Mouse (Mus musculus) erythroblast, embryonic 14.5 days (primary cell): ENCODE results near the gene Tbx6. TPM values are rescaled to one million over a fixed set of nuclear protein-coding genes. Genes with fewer than 3 reads are reported as not detected.

ENCODE experiments used
- H3K27me3 ChIP-seq: 2 replicates; pipeline ENCODE4 v1.6.1; 2012; ENCODE audit warnings: inconsistent platforms; ENCODE audit not compliant: control insufficient read depth
- H3K36me3 ChIP-seq: 2 replicates; pipeline ENCODE4 v1.6.1; 2012; ENCODE audit warnings: mild to moderate bottlenecking, inconsistent platforms; ENCODE audit not compliant: control insufficient read depth
- H3K4me1 ChIP-seq: 2 replicates; pipeline ENCODE4 v1.6.1; 2012; ENCODE audit warnings: inconsistent platforms; ENCODE audit not compliant: control insufficient read depth
- H3K4me3 ChIP-seq: replicated peaks from 2 replicates; pipeline ENCODE3; 2012; ENCODE audit warnings: moderate library complexity, mild to moderate bottlenecking, inconsistent platforms
- H3K9me3 ChIP-seq: 2 replicates; pipeline ENCODE4 v1.6.1; 2012; ENCODE audit warnings: low read length, inconsistent platforms, mixed read lengths; ENCODE audit not compliant: control insufficient read depth
- GATA1 ChIP-seq: IDR thresholded peaks from 2 replicates; pipeline ENCODE4 v1.6.1; 2012; ENCODE audit warnings: low read length, inconsistent platforms, mixed read lengths
- TAL1 ChIP-seq: IDR thresholded peaks from 3 replicates; pipeline ENCODE4 v1.6.1; 2012; ENCODE audit warnings: low read length, inconsistent platforms, mixed read lengths
- polyA plus RNA-seq: library from polyadenylated mRNA; stranded (reverse); fragments of >175 nt; gene quantifications from 2 replicates; pipeline ENCODE4 v1.2.3, GENCODE M21; 2012

Gene Tbx6
- polyA plus RNA-seq, 1 experiment, result 3.6 TPM

DNA sequence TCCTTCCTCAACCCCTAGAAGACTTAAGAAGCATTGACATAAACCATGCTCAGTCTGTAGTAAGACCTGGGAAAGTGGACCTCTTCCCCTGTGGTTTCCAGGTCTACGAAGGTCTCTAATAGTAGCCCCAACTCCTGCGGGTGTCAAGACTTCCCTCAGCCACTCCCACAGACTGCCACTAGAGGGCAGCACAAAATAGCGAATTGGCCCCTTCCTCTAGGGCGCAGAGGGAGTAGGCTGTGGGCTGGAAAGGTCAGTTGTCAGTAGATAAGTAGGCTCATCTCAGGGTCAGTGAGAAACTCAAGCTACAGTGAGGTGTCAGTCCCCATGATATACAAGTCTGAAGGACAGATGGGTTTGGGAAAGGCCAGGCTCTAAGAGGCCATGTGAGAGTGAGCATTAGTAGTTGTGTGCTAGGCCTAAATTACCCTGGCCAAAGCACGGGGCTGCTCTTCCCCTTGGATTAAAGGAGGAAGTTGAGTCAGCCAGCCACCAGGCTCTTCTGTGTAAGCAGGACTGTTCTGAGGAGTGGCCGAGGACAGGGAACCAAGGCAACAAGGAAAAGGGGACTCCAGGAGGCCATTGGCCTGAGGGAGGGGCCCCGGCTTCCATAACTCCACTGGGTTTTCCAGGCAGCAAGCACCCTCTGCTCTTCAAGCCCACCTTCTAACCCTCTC, 40.7 kb downstream of the Tbx6 start:
- Histone ChIP-seq H3K9me3 (peaks cover 6% of the 10 kb centered on the region), H3K4me1 (peaks cover 5% of the 10 kb centered on the region), H3K27me3 (peaks cover 42% of the 10 kb centered on the region), H3K36me3 (no peaks in the 10 kb centered on the region), H3K4me3 (no peak overlapping the region)
- no peak for TF ChIP-seq TAL1
- no peak for TF ChIP-seq GATA1

DNA sequence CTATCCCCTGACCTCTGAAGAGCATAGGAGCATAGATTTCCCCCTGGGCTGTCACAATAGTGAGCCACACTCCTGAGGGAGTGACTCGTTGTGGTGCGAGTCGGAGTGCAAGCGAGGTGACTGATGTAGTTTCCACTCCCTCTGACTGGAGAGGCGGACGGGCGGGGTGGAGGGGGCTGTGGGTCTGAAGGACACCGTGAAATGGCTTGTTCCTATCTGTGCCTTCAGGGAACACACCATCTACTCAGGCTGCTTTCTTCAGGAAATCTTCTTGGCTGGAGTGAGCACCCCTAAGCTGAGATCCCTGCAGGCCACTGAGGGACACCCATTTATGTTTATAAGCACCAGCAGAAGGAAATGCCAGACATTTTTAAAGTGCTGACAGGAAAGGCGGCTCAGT, 41.5 kb downstream of the Tbx6 start:
- Histone ChIP-seq H3K4me3 (no peak overlapping the region), H3K9me3 (peaks cover 6% of the 10 kb centered on the region), H3K4me1 (peaks cover 5% of the 10 kb centered on the region), H3K36me3 (no peaks in the 10 kb centered on the region), H3K27me3 (peaks cover 44% of the 10 kb centered on the region)
- TF ChIP-seq TAL1 (no peak), GATA1 (no peak)

DNA sequence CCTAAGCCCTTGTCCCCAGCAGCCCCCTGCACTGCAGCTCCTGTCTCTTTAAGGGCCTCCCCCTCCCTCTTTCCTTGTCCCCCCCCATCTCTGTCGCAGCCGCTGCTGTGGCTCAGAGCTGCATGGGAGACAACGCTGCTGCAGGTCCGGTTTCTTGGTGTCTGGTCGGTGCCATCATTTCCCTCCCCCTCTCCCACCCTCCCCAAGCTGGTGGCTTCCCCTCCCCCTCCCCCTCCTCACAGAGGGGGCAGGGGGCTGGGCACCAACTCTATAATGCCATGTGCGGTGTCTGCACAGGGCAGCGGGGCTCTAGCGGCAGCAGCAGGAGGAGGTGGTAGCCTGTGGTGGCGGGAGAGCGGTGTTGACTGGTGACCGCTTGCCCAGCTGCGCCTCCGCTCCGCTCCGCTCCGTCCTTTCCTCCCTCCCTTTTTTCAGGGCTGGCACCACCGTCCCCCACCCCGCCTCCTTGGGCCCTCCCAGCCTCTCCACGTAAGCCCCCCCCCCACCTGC, 42.0 kb downstream of the Tbx6 start:
- no peak for TF ChIP-seq TAL1
- no peak for TF ChIP-seq GATA1
- Histone ChIP-seq H3K9me3 (peaks cover 6% of the 10 kb centered on the region), H3K4me1 (peaks cover 5% of the 10 kb centered on the region), H3K4me3 (no peak overlapping the region), H3K27me3 (peaks cover 44% of the 10 kb centered on the region), H3K36me3 (no peaks in the 10 kb centered on the region)

DNA sequence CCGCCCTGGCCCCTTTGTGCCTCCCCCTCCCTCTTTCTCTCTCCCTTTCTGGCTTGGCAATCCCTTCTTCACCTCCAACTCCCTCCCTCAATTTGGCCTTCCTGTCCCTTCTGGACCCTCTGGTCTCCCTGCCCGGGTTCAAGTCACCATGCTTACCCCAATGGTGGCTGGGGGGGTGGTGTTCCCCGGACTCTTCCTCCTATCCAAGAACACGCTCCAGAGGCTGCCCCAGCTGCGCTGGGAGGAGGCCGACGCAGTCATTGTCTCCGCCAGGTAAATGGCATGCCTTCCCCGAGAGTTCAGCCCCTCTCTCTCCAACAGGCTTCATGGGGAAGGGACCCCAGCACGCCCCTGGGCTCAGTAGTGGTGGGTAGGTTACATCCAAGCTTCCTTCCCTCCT, 42.7 kb downstream of the Tbx6 start:
- peaks cover 5% of the 10 kb centered on the region for H3K4me1 ChIP-seq
- H3K4me3 ChIP-seq, result no peak overlapping the region
- peaks cover 4% of the 10 kb centered on the region for H3K9me3 ChIP-seq
- no peak for TF ChIP-seq TAL1
- H3K27me3 ChIP-seq, result peaks cover 48% of the 10 kb centered on the region
- H3K36me3 ChIP-seq, result no peaks in the 10 kb centered on the region

DNA sequence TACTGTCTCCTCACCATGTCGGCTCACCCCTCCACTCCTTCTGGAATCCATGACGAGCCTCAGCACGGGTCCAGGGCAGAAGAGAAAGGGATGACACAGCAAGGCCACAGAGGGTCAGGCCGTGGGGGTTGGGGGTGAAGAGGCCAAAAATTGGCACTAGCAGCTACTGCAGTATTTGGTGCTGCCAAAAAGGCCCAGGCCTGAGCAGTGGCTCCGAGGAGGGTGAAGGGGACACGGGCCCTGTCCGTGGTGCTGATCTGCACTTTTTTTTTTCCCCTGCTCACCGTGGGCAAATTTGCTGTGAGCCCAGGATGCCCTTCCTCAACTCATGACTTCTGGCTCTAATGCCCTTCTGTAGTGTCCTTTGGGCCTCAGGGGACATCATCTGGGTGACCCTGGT, 44.1 kb downstream of the Tbx6 start:
- peaks cover 62% of the 10 kb centered on the region for H3K27me3 ChIP-seq

DNA sequence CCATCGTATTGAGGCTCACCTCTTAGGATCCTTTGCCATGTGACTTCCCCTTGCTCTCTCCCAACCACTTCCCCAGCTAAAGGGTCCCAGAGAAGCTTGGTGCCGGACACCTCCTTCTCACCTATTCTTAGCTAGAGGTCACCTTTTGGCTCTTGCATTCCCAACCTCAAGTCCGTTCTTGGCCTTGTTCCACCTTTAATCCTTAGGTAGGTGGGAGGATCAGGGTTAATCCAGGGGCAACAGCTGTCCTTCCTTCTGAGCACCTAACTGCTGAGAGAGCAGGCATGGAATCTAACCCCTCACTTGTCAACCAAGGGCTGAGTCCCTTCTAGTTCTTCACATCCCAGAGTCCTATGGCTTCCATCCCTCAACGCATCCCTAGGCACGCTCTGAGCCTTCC, 44.7 kb downstream of the Tbx6 start:
- TF ChIP-seq GATA1, result no peak
- no peak for TF ChIP-seq TAL1
- Histone ChIP-seq H3K4me1 (peaks cover 5% of the 10 kb centered on the region), H3K36me3 (no peaks in the 10 kb centered on the region), H3K4me3 (no peak overlapping the region), H3K9me3 (no peaks in the 10 kb centered on the region), H3K27me3 (peaks cover 66% of the 10 kb centered on the region)

More for the DNA sequence above, 44.1 kb downstream of the Tbx6 start:
- Histone ChIP-seq H3K4me3 (no peak overlapping the region), H3K9me3 (no peaks in the 10 kb centered on the region), H3K4me1 (peaks cover 5% of the 10 kb centered on the region), H3K36me3 (no peaks in the 10 kb centered on the region)
- TF ChIP-seq TAL1, result no peak
- no peak for TF ChIP-seq GATA1

DNA sequence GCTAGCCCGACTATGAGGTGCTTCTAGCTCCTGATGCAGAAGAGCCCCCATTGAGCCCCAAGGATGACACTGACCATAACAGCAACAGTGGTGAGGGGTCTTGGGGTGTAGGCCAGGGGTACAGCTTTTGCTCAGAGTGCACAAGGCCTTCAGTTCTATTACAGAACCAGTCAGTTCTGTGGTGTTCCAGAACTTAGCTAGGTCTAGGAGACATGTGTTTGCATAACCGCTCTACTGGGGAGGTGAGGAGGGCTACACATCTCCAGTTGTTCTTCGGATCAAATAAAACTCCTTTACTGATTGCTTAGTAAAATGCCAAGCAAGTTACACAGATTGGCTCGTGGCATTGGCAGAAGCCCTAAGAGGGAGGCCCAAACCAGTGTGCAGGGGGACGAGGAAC, 50.3 kb downstream of the Tbx6 start, which contains the start of gene 4930451I11Rik:
Gene 4930451I11Rik (minus strand): TSS at position 101 of the 400 bp plus-strand sequence.
- H3K9me3 ChIP-seq, result no peaks in the 10 kb centered on the region
- no peak for TF ChIP-seq TAL1
- TF ChIP-seq GATA1, result no peak
- peaks cover 31% of the 10 kb centered on the region for H3K27me3 ChIP-seq
- no peaks in the 10 kb centered on the region for H3K36me3 ChIP-seq
- H3K4me1 ChIP-seq, result peaks cover 8% of the 10 kb centered on the region
- H3K4me3 ChIP-seq, result peak within 1 kb of the TSS; percentile 48

DNA sequence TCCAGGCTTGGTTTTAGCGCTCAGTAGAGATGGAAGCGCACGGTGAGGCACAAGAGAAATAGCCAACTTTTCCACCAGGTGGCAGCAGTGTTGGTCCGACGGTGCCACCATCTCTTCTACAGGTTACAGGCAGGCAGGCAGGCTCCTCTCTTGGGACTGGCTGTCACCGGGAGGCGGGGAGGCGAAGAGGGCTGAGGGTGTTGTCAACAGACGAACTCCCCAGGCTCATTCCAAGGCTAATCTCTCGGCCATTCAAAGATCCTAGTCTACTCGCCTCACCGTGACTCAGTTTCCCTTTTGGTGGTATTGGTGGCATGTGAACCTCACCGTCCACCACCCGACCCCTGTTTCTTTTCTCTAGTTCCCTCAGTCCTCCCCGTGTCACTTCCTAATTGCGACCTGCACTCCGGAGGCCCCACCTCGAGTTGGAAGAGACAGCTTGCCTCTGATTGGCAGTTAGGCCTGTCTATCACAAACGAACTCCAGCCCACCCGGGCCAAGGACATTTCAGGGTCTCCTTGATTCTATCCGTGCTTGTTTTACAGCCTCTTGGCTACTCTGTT, 50.8 kb downstream of the Tbx6 start:
- peak overlapping the region; percentile 48 for H3K4me3 ChIP-seq
- peaks cover 31% of the 10 kb centered on the region for H3K27me3 ChIP-seq
- H3K36me3 ChIP-seq, result no peaks in the 10 kb centered on the region
- no peaks in the 10 kb centered on the region for H3K9me3 ChIP-seq
- no peak for TF ChIP-seq TAL1
- no peak for TF ChIP-seq GATA1
- peaks cover 8% of the 10 kb centered on the region for H3K4me1 ChIP-seq

DNA sequence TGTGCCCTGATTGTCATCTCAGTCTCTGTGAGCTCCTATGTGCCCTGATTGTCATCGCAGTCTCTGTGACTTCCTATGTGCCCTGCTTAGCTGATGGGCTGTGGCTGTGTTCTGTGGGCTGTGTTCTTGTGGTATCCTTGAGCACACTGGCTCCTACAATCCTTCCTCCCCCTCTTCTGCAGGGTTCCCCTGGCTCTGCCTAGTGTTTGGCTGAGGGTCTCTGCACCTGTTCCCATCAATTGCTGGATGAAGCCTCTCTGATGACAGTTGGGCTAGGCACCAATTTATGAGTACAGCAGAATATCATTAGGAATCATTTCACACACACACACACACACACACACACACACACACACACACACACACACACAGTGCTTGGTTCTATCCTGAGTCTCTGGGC, 52.0 kb downstream of the Tbx6 start:
- peaks cover 28% of the 10 kb centered on the region for H3K27me3 ChIP-seq
- H3K4me1 ChIP-seq, result peaks cover 8% of the 10 kb centered on the region
- TF ChIP-seq TAL1, result no peak
- no peak for TF ChIP-seq GATA1
- H3K36me3 ChIP-seq, result no peaks in the 10 kb centered on the region
- no peak overlapping the region for H3K4me3 ChIP-seq
- H3K9me3 ChIP-seq, result no peaks in the 10 kb centered on the region

Other genes with a start within 250 kb of the Tbx6 start
- 5.1 and 6.2 TPM in 2 replicates for gene Eif3c, start 215.1 kb upstream of the Tbx6 start, polyA plus RNA-seq
- gene Apobr, start 196.5 kb upstream of the Tbx6 start, polyA plus RNA-seq, result 0.07 and 0.16 TPM in 2 replicates
- 0.14 and 0.22 TPM in 2 replicates for gene Cln3, start 195.7 kb upstream of the Tbx6 start, polyA plus RNA-seq
- gene Il27, start 186.5 kb upstream of the Tbx6 start, polyA plus RNA-seq, result not detected in 2 replicates
- 0.27 and 0.35 TPM in 2 replicates for gene Nupr1, start 150.6 kb upstream of the Tbx6 start, polyA plus RNA-seq
- gene Sgf29, start 132.2 kb upstream of the Tbx6 start, polyA plus RNA-seq, result 4.0 and 6.3 TPM in 2 replicates
- not detected in 2 replicates for gene Sult1a1, start 105.1 kb upstream of the Tbx6 start, polyA plus RNA-seq
- 14.2 and 14.8 TPM in 2 replicates for gene Bola2, start 86.1 kb upstream of the Tbx6 start, polyA plus RNA-seq
- gene Slx1b, start 85.7 kb upstream of the Tbx6 start, polyA plus RNA-seq, result 0.21 and 0.33 TPM in 2 replicates
- 1.5 and 2.4 TPM in 2 replicates for gene Coro1a, start 73.7 kb upstream of the Tbx6 start, polyA plus RNA-seq
- 16.3 and 18.0 TPM in 2 replicates for gene Mapk3, start 21.9 kb upstream of the Tbx6 start, polyA plus RNA-seq
- 0.36 TPM in 1 of 2 replicates, not detected in the other for gene Gdpd3, start 15.1 kb upstream of the Tbx6 start, polyA plus RNA-seq
- gene Ypel3, start 4.5 kb upstream of the Tbx6 start, polyA plus RNA-seq, result 156 and 161 TPM in 2 replicates
- 11.0 and 12.3 TPM in 2 replicates for gene Ppp4c, start 11.0 kb downstream of the Tbx6 start, polyA plus RNA-seq
- 0.02 TPM in 1 of 2 replicates, not detected in the other for gene Fam57b, start 16.2 kb downstream of the Tbx6 start, polyA plus RNA-seq
- gene 4930451I11Rik, start 50.2 kb downstream of the Tbx6 start, polyA plus RNA-seq, result not detected in 2 replicates
- gene Doc2a, start 65.9 kb downstream of the Tbx6 start, polyA plus RNA-seq, result not detected in 2 replicates
- gene Hirip3, start 80.5 kb downstream of the Tbx6 start, polyA plus RNA-seq, result 24.2 and 26.7 TPM in 2 replicates
- 37.6 and 44.8 TPM in 2 replicates for gene Ino80e, start 80.9 kb downstream of the Tbx6 start, polyA plus RNA-seq
- 11.6 and 12.9 TPM in 2 replicates for gene Taok2, start 103.2 kb downstream of the Tbx6 start, polyA plus RNA-seq
- gene Tmem219, start 141.4 kb downstream of the Tbx6 start, polyA plus RNA-seq, result 1.1 and 1.5 TPM in 2 replicates
- 0.68 and 0.79 TPM in 2 replicates for gene Kctd13, start 147.4 kb downstream of the Tbx6 start, polyA plus RNA-seq
- gene Asphd1, start 168.1 kb downstream of the Tbx6 start, polyA plus RNA-seq, result not detected in 2 replicates
- 0.03 and 0.04 TPM in 2 replicates for gene Sez6l2, start 169.1 kb downstream of the Tbx6 start, polyA plus RNA-seq
- gene Cdipt, start 194.4 kb downstream of the Tbx6 start, polyA plus RNA-seq, result 12.0 and 13.0 TPM in 2 replicates
- gene Cdiptos, start 194.6 kb downstream of the Tbx6 start, polyA plus RNA-seq, result not detected in 2 replicates
- gene Mvp, start 233.1 kb downstream of the Tbx6 start, polyA plus RNA-seq, result 0.87 and 1.2 TPM in 2 replicates
- gene Pagr1b, start 235.0 kb downstream of the Tbx6 start, polyA plus RNA-seq, result not detected in 2 replicates
- gene Pagr1a, start 235.9 kb downstream of the Tbx6 start, polyA plus RNA-seq, result 8.2 and 13.3 TPM in 2 replicates
- gene Gm42742, start 239.6 kb downstream of the Tbx6 start, polyA plus RNA-seq, result 15.4 and 20.8 TPM in 2 replicates
- gene Prrt2, start 239.7 kb downstream of the Tbx6 start, polyA plus RNA-seq, result 0.04 and 0.17 TPM in 2 replicates
- 173 and 193 TPM in 2 replicates for gene Maz, start 245.6 kb downstream of the Tbx6 start, polyA plus RNA-seq